Mouse (Mus musculus) neural tube, embryonic 13.5 days (tissue): Measurements from ENCODE around the gene Nsfl1c. TPM values are rescaled to one million over a fixed set of nuclear protein-coding genes. Genes with fewer than 3 reads are reported as not detected.

Experiments used
- polyA plus RNA-seq: library from polyadenylated mRNA; unstranded; fragments of >200 nt; fragmentation: Nextera tagmentation; extraction: Ambion mirVana; gene quantifications from 2 replicates; pipeline ENCODE4 v1.2.1, GENCODE M21; 2015

Gene Nsfl1c
- polyA plus RNA-seq, 1 experiment from 2014 or later = 258 TPM

Other genes with a start within 250 kb of the Nsfl1c start
- not detected in 2 replicates for gene 4921509C19Rik, start 18.0 kb upstream of the Nsfl1c start, polyA plus RNA-seq
- gene Fkbp1a, start 48.3 kb downstream of the Nsfl1c start, polyA plus RNA-seq = 637 and 667 TPM in 2 replicates
- 0.68 and 1.1 TPM in 2 replicates for gene Sdcbp2, start 78.4 kb downstream of the Nsfl1c start, polyA plus RNA-seq
- gene Snph, start 138.4 kb downstream of the Nsfl1c start, polyA plus RNA-seq = 16.6 and 18.3 TPM in 2 replicates
- gene Rad21l, start 174.4 kb downstream of the Nsfl1c start, polyA plus RNA-seq = 0.11 TPM in 1 of 2 replicates, not detected in the other
- 16.7 and 20.0 TPM in 2 replicates for gene Tmem74b, start 207.8 kb downstream of the Nsfl1c start, polyA plus RNA-seq